9 mouse cellular contexts compared by ENCODE assay signal in the genomic region with DNA sequence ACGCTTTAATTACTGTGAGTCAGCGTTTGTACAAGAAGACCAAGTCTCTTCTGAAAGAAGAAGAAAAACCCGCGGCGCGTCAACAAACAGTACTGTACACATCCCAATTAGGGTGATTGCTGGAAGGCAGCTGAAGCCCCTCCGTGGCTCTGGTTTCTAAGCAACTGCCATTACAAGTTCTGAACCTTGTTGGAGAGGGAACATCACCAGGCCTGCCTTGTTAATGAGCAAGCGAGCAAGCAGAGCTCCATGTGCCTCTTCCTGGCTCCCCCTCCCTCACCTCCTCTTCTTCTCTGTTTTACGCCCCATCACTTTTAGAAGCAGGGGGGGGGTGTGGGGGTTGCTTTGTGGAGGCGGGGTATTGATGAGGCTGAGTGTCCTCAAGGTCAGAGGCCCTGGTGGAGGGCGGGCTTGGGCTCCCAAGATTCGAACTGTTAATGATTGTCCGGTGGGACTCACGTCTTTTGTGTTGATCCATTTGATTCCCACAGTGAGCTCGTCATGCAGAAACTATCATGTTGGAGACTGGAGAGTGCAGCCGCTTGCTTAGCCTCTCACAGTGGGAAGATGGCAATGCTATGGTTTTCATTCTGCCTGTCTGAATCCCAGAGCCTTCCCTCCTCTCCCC.
A peak's percentile ranks its signal among the peaks of the same experiment; 100 is the strongest.
DNase-seq lines count a peak whose midpoint lies in the region; ATAC-seq and TF ChIP-seq lines count a peak whose summit lies in the region.
"Had no signal": no experiment of that assay in that cellular context is flagged by ENCODE, and none has a peak within 500 bp of the region (broad histone marks: within the 10 kb centered on the region; RNA-seq: fewer than 3 reads in every experiment).

No protein-coding gene starts in this region.

- ATAC-seq in intestine, embryonic 15.5 days: no peak

- peak; percentile 97 for DNase-seq in brain, embryonic 14.5 days (ENCODE audit: low read depth)
- DNase-seq in forebrain, embryonic 10.5 days (ENCODE audit: extremely low spot score, low spot score): peak; percentile 58
- peak; percentile 27 to 48 for DNase-seq in layer of hippocampus, adult 8-10 months (ENCODE audit: low spot score in 2 of 2)
- peak; percentile 39 for DNase-seq in neural tube, embryonic 10.5 days (ENCODE audit: extremely low spot score, low spot score)
- no peak for DNase-seq in gastrocnemius, postnatal 4 days (ENCODE audit: low spot score in 2 of 2)
- no peak for DNase-seq in thymus, postnatal 14 days
- no peak for DNase-seq in thymus, adult 2 months
- DNase-seq: heart, postnatal 4 days had no signal

- H3K4me3 ChIP-seq in forebrain, embryonic 10.5 days: no peak overlapping the region
- no peak overlapping the region for H3K4me3 ChIP-seq in intestine, embryonic 15.5 days (replicated peaks)
- no peak overlapping the region for H3K4me3 ChIP-seq in thymus, adult 2 months (ENCODE audit: control insufficient read depth, insufficient read depth, low read length)

- TF ChIP-seq POLR2A in brain, embryonic 14.5 days (IDR thresholded peaks at IDR 0.05; ENCODE audit: borderline replicate concordance, extremely low read depth, insufficient read depth, insufficient read length, poor library complexity, severe bottlenecking): no peak
- no peak for TF ChIP-seq POLR2A in thymus, adult 2 months (IDR thresholded peaks at IDR 0.05; ENCODE audit: control insufficient read depth, extremely low read depth, insufficient read depth, low read length, poor library complexity)

- peaks cover 45% of the 10 kb centered on the region for H3K4me1 ChIP-seq in forebrain, embryonic 10.5 days
- H3K4me1 ChIP-seq in intestine, embryonic 15.5 days (replicated peaks): no peaks in the 10 kb centered on the region
- no peaks in the 10 kb centered on the region for H3K4me1 ChIP-seq in thymus, adult 2 months (replicated peaks; ENCODE audit: control insufficient read depth, insufficient read depth, low read length)

- H3K36me3 ChIP-seq in forebrain, embryonic 10.5 days (replicated peaks): no peaks in the 10 kb centered on the region
- no peaks in the 10 kb centered on the region for H3K36me3 ChIP-seq in intestine, embryonic 15.5 days
- no peaks in the 10 kb centered on the region for H3K36me3 ChIP-seq in thymus, adult 2 months (ENCODE audit: control insufficient read depth, insufficient read depth, low read length)

- H3K9me3 ChIP-seq in forebrain, embryonic 10.5 days: no peaks in the 10 kb centered on the region
- H3K9me3 ChIP-seq in intestine, embryonic 15.5 days: no peaks in the 10 kb centered on the region

- WGBS in forebrain, embryonic 10.5 days: 39% methylated on average over 16 of the region's 16 CpGs
- 32% methylated on average over 16 of the region's 16 CpGs for WGBS in intestine, embryonic 15.5 days
- 74% methylated on average over 16 of the region's 16 CpGs for WGBS in thymus, adult 2 months

- peak overlapping the region; percentile 82 for H3K27ac ChIP-seq in forebrain, embryonic 10.5 days
- H3K27ac ChIP-seq in intestine, embryonic 15.5 days: no peak overlapping the region
- H3K27ac ChIP-seq in thymus, adult 2 months (ENCODE audit: control insufficient read depth, insufficient read depth, low read length): no peak overlapping the region

- no peak for TF ChIP-seq CTCF in brain, embryonic 14.5 days (IDR thresholded peaks at IDR 0.05; ENCODE audit: borderline replicate concordance, extremely low read depth, insufficient read depth, insufficient read length)
- no peak for TF ChIP-seq CTCF in thymus, adult 2 months (IDR thresholded peaks at IDR 0.05; ENCODE audit: borderline replicate concordance, control insufficient read depth, extremely low read depth, insufficient read depth, low read length, poor library complexity)

- no peak overlapping the region for H3K4me2 ChIP-seq in intestine, embryonic 15.5 days (replicated peaks)

- H3K9ac ChIP-seq in intestine, embryonic 15.5 days: no peak overlapping the region

- no peaks in the 10 kb centered on the region for H3K27me3 ChIP-seq in forebrain, embryonic 10.5 days (ENCODE audit: poor library complexity, severe bottlenecking)
- no peaks in the 10 kb centered on the region for H3K27me3 ChIP-seq in intestine, embryonic 15.5 days (replicated peaks)
- no peaks in the 10 kb centered on the region for H3K27me3 ChIP-seq in thymus, adult 2 months (ENCODE audit: control insufficient read depth, insufficient read depth, low read length)

Comparison
In these comparisons a context has a peak if more than half of its experiments do, and no peak if none do; other contexts are left out.
1. DNase-seq: peak in brain, embryonic 14.5 days (single experiment), forebrain, embryonic 10.5 days (single experiment), layer of hippocampus, adult 8-10 months (2 of 2) and neural tube, embryonic 10.5 days (single experiment); none in gastrocnemius, postnatal 4 days (0 of 2), thymus, postnatal 14 days (single experiment) and thymus, adult 2 months (single experiment).